ENCODE assay signal across 8 mouse cellular contexts in genomic region chr5:122391786-122392180, GRCm38 (mm10). TPM values are rescaled to one million over a fixed set of nuclear protein-coding genes. Genes with fewer than 3 reads are reported as not detected.
DNase-seq lines count a peak whose midpoint lies in the region; ATAC-seq and TF ChIP-seq lines count a peak whose summit lies in the region.

Gene Arpc3, plus strand, starts transcription at chr5:122391878.

- peak within 1 kb of the TSS; percentile 93 for H3K9ac ChIP-seq in embryonic facial prominence, embryonic 14.5 days (ENCODE audit: low read depth, low read length)
- H3K9ac ChIP-seq in heart, adult 2 months (ENCODE audit: low read depth, low read length): peak within 1 kb of the TSS; percentile 88
- H3K9ac ChIP-seq in limb, embryonic 13.5 days: peak within 1 kb of the TSS; percentile 87
- H3K9ac ChIP-seq in midbrain, embryonic 16.5 days (ENCODE audit: low read depth, low read length): peak within 1 kb of the TSS; percentile 86

- TF ChIP-seq EP300 in heart, adult 2 months (IDR thresholded peaks at IDR 0.05; ENCODE audit: insufficient read depth, low read depth, low read length): peak; percentile 96

- peak; percentile 95 for ATAC-seq in embryonic facial prominence, embryonic 14.5 days (ENCODE audit: low read depth)
- ATAC-seq in limb, embryonic 13.5 days (ENCODE audit: low FRiP score, low read depth): peak; percentile 91
- ATAC-seq in midbrain, embryonic 16.5 days: peak; percentile 91

- intact Hi-C loops in heart, adult 2 months (cut with DNase I): loop anchor here (5.0 kb wide), 1 partner anchor 124 kb away; no protein-coding TSS in a partner anchor

- DNase-seq in 3T3-L1 (ENCODE audit: low read depth, low spot score): peak; percentile 87
- peak; percentile 72 to 80 for DNase-seq in adrenal gland, postnatal 4 days (ENCODE audit: low spot score in 2 of 2)
- peak; percentile 93 for DNase-seq in embryonic facial prominence, embryonic 14.5 days (ENCODE audit: low spot score)
- peak; percentile 92 to 94 for DNase-seq in heart, adult 2 months
- DNase-seq in kidney, adult 8-10 months: peak; percentile 86 to 93
- peak; percentile 94 to 95 for DNase-seq in spleen, postnatal 10 days (ENCODE audit: low spot score in 2 of 2)

- H3K4me2 ChIP-seq in embryonic facial prominence, embryonic 14.5 days (ENCODE audit: low read depth, low read length): peak within 1 kb of the TSS; percentile 77
- H3K4me2 ChIP-seq in limb, embryonic 13.5 days (replicated peaks): peak within 1 kb of the TSS; percentile 80
- peak within 1 kb of the TSS; percentile 81 for H3K4me2 ChIP-seq in midbrain, embryonic 16.5 days (ENCODE audit: low read length)

- peaks cover 10% of the 10 kb centered on the region; the same call in 1 of the 2 replicates for H3K79me2 ChIP-seq in heart, adult 2 months (replicated peaks; ENCODE audit: control insufficient read depth, insufficient read depth, low read length)

- under 1% methylated on average over 37 of the region's 39 CpGs for WGBS in embryonic facial prominence, embryonic 14.5 days
- WGBS in heart, adult 2 months: under 1% methylated on average over 39 of the region's 39 CpGs
- WGBS in limb, embryonic 13.5 days: under 1% methylated on average over 39 of the region's 39 CpGs
- under 1% methylated on average over 39 of the region's 39 CpGs for WGBS in midbrain, embryonic 16.5 days

- peak; percentile 97 for TF ChIP-seq CTCF in heart, adult 2 months (IDR thresholded peaks at IDR 0.05)

- no peaks in the 10 kb centered on the region for H3K9me3 ChIP-seq in embryonic facial prominence, embryonic 14.5 days (ENCODE audit: control insufficient read depth, low read length)
- H3K9me3 ChIP-seq in limb, embryonic 13.5 days: no peaks in the 10 kb centered on the region
- no peaks in the 10 kb centered on the region for H3K9me3 ChIP-seq in midbrain, embryonic 16.5 days (replicated peaks; ENCODE audit: control insufficient read depth, low read length, poor library complexity, severe bottlenecking)

- H3K27me3 ChIP-seq in embryonic facial prominence, embryonic 14.5 days (replicated peaks; ENCODE audit: control insufficient read depth, insufficient read depth, low read length): no peaks in the 10 kb centered on the region
- H3K27me3 ChIP-seq in heart, adult 2 months (ENCODE audit: control insufficient read depth, insufficient read depth, low read length): no peaks in the 10 kb centered on the region
- no peaks in the 10 kb centered on the region for H3K27me3 ChIP-seq in limb, embryonic 13.5 days
- H3K27me3 ChIP-seq in midbrain, embryonic 16.5 days (ENCODE audit: control insufficient read depth, insufficient read depth, low read depth, low read length): no peaks in the 10 kb centered on the region

- H3K4me3 ChIP-seq in embryonic facial prominence, embryonic 14.5 days (ENCODE audit: low read depth, low read length): peak within 1 kb of the TSS; percentile 91
- peak within 1 kb of the TSS; percentile 99 for H3K4me3 ChIP-seq in heart, adult 2 months
- peak within 1 kb of the TSS; percentile 84 for H3K4me3 ChIP-seq in limb, embryonic 13.5 days
- peak within 1 kb of the TSS; percentile 73 for H3K4me3 ChIP-seq in midbrain, embryonic 16.5 days (ENCODE audit: low read depth, low read length)

- peaks cover 9% of the 10 kb centered on the region; the same call in 1 of the 2 replicates for H3K4me1 ChIP-seq in embryonic facial prominence, embryonic 14.5 days (ENCODE audit: control insufficient read depth, insufficient read depth, low read length)
- peaks cover 7% of the 10 kb centered on the region for H3K4me1 ChIP-seq in heart, adult 2 months (ENCODE audit: control insufficient read depth, insufficient read depth, low read length)
- peaks cover 7% of the 10 kb centered on the region for H3K4me1 ChIP-seq in limb, embryonic 13.5 days
- H3K4me1 ChIP-seq in midbrain, embryonic 16.5 days (ENCODE audit: control insufficient read depth, insufficient read depth, low read length): peaks cover 9% of the 10 kb centered on the region

- H3K27ac ChIP-seq in embryonic facial prominence, embryonic 14.5 days (replicated peaks; ENCODE audit: low read depth, low read length): peak within 1 kb of the TSS; percentile 72
- peak within 1 kb of the TSS; percentile 98 for H3K27ac ChIP-seq in heart, adult 2 months
- no peak within 1 kb of the TSS for H3K27ac ChIP-seq in limb, embryonic 13.5 days
- peak within 1 kb of the TSS; percentile 69 for H3K27ac ChIP-seq in midbrain, embryonic 16.5 days (ENCODE audit: low read length)

- TF ChIP-seq POLR2A in heart, adult 2 months (IDR thresholded peaks at IDR 0.05; ENCODE audit: insufficient read depth, low read depth, low read length): peak; percentile 88

- H3K36me3 ChIP-seq in embryonic facial prominence, embryonic 14.5 days (ENCODE audit: control insufficient read depth, insufficient read depth, low read length): peaks cover 5% of the 10 kb centered on the region
- H3K36me3 ChIP-seq in heart, adult 2 months (ENCODE audit: control insufficient read depth, insufficient read depth, low read length): peaks cover 2% of the 10 kb centered on the region; the same call in 1 of the 2 replicates
- peaks cover 15% of the 10 kb centered on the region for H3K36me3 ChIP-seq in limb, embryonic 13.5 days
- peaks cover 3% of the 10 kb centered on the region for H3K36me3 ChIP-seq in midbrain, embryonic 16.5 days (ENCODE audit: control insufficient read depth, insufficient read depth, low read length)

RNA-seq across cellular contexts. Expression of gene Arpc3, which starts in this region (rescaled TPM):
- 100 to 1,000 TPM; 164 to 180 TPM for total RNA-seq in adrenal gland, postnatal 4 days (2021)
- 50.3 and 51.8 TPM in 2 replicates for polyA plus RNA-seq in embryonic facial prominence, embryonic 14.5 days (2014; fragmentation: Nextera tagmentation; extraction: Ambion mirVana)
- total RNA-seq in heart, adult 2 months (2021): 10 to 100 TPM; 91.5 to 98.7 TPM
- 89.6 and 97.1 TPM in 2 replicates for polyA plus RNA-seq in heart, adult 2 months (2012; rRNA removed)
- polyA plus RNA-seq in limb, embryonic 13.5 days (2015; fragmentation: Nextera tagmentation; extraction: Ambion mirVana): 99.4 and 106 TPM in 2 replicates
- 168 and 172 TPM in 2 replicates for polyA plus RNA-seq in midbrain, embryonic 16.5 days (2015; fragmentation: Nextera tagmentation; extraction: Ambion mirVana)
